Mouse (Mus musculus): Measurements from ENCODE around the gene D630023F18Rik. TPM values are rescaled to one million over a fixed set of nuclear protein-coding genes. Genes with fewer than 3 reads are reported as not detected.

The D630023F18Rik gene
- total and polyA plus RNA-seq, 3 experiments = not detected

DNA sequence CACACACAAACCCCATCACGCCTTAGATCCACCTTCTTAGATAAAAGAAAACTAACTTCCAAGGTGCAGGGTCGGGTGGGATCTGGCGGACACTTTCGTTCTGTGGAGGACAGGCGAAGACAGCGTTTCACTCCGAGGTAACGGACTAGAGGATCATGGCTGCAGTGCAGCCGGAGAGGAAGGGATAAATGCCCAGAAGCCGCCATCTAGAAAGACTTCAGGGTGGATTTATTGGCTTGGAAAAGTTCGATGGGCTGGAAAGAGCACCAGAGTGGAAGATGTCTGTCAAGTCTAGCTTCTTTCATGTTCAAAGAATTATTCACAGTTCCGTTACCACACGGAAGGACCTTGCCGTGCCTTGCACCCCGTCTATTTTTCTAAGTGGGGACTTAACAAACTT lies 58.8 kb downstream of the D630023F18Rik start:
- no peak overlapping the region for H3K27ac ChIP-seq (ENCODE audit: control insufficient read depth, low read depth, low read length)
- H3K79me2 ChIP-seq (ENCODE audit: control insufficient read depth, insufficient read depth, low read length, poor library complexity) = no peaks in the 10 kb centered on the region
- no peaks in the 10 kb centered on the region for H3K9me3 ChIP-seq (replicated peaks; ENCODE audit: insufficient read depth, low read length)
- H3K4me3 ChIP-seq (ENCODE audit: control insufficient read depth in 1 of 2, insufficient read depth in 1 of 2, low read depth in 2 of 2, low read length in 2 of 2) = no peak overlapping the region
- no peaks in the 10 kb centered on the region for H3K4me1 ChIP-seq (ENCODE audit: control insufficient read depth in 1 of 2, insufficient read depth in 2 of 2, low read length in 2 of 2)
- TF ChIP-seq ETS1 (IDR thresholded peaks at IDR 0.05; ENCODE audit: low read depth, low read length) = no peak
- TF ChIP-seq SIN3A (IDR thresholded peaks at IDR 0.05; ENCODE audit: low read length) = no peak
- TF ChIP-seq BHLHE40 (IDR thresholded peaks at IDR 0.05; ENCODE audit: borderline replicate concordance, low read depth, low read length) = no peak
- no peak for TF ChIP-seq NELFE (IDR thresholded peaks at IDR 0.05; ENCODE audit: low read depth, low read length)
- TF ChIP-seq KAT2A (conservative IDR thresholded peaks at IDR 0.05; ENCODE audit: low read depth, low read length) = no peak
- no peak for TF ChIP-seq ZMIZ1 (IDR thresholded peaks at IDR 0.05; ENCODE audit: low read depth, low read length)
- TF ChIP-seq CHD2 (IDR thresholded peaks at IDR 0.05; ENCODE audit: low read length) = no peak
- TF ChIP-seq MAX (IDR thresholded peaks at IDR 0.05; ENCODE audit: low read length) = no peak
- no peak overlapping the region for H3K9ac ChIP-seq (ENCODE audit: control insufficient read depth, low read depth, low read length, poor library complexity, severe bottlenecking)
- peaks cover 0 to 1% of the 10 kb centered on the region in 2 experiments; a peak in 1 of 4 replicates for H3K27me3 ChIP-seq (ENCODE audit: control insufficient read depth in 1 of 2, insufficient read depth in 2 of 2, low read length in 2 of 2)
- no peak for DNase-seq (ENCODE audit: low read depth, low spot score)
- H3K36me3 ChIP-seq (ENCODE audit: control insufficient read depth in 1 of 2, insufficient read depth in 2 of 2, low read length in 2 of 2) = no peaks in the 10 kb centered on the region

- TF ChIP-seq MAZ (IDR thresholded peaks at IDR 0.05; ENCODE audit: low read depth, low read length) (no peak), NRF1 (IDR thresholded peaks at IDR 0.05; ENCODE audit: insufficient read depth, low read depth, low read length, poor library complexity, severe bottlenecking) (no peak), USF1 (IDR thresholded peaks at IDR 0.05; ENCODE audit: low read depth, low read length) (no peak), USF2 (IDR thresholded peaks at IDR 0.05; ENCODE audit: borderline replicate concordance in 1 of 2, insufficient read depth in 1 of 2, low read depth in 1 of 2, low read length in 2 of 2) (no peak), CHD1 (IDR thresholded peaks at IDR 0.05; ENCODE audit: low read depth, low read length) (no peak), ELF1 (IDR thresholded peaks at IDR 0.05; ENCODE audit: low read depth, low read length) (no peak), CTCF (IDR thresholded peaks at IDR 0.05 in 2 of 3, conservative IDR thresholded peaks at IDR 0.05 in 1 of 3; ENCODE audit: control insufficient read depth in 1 of 3, insufficient read depth in 1 of 3, low read depth in 2 of 3, low read length in 3 of 3, poor library complexity in 1 of 3, severe bottlenecking in 1 of 3) (no peak)
- H3K9me3 ChIP-seq (replicated peaks; ENCODE audit: insufficient read depth, low read length) = no peaks in the 10 kb centered on the region
Observed at GRCm38 (mm10) chr1:65063352-65063751, 59.7 kb downstream of the D630023F18Rik start, which contains the start of gene Crygd. Crygd (minus strand) TSS chr1:65063452.

More at GRCm38 (mm10) chr1:65063352-65063751, 59.7 kb downstream of the D630023F18Rik start, which contains the start of gene Crygd:
- H3K79me2 ChIP-seq (ENCODE audit: control insufficient read depth, insufficient read depth, low read length, poor library complexity) = no peaks in the 10 kb centered on the region
- no peak for DNase-seq (ENCODE audit: low read depth, low spot score)
- no peak within 1 kb of the TSS for H3K27ac ChIP-seq (ENCODE audit: control insufficient read depth, low read depth, low read length)
- no peaks in the 10 kb centered on the region for H3K4me1 ChIP-seq (ENCODE audit: control insufficient read depth in 1 of 2, insufficient read depth in 2 of 2, low read length in 2 of 2)
- H3K4me3 ChIP-seq (ENCODE audit: control insufficient read depth in 1 of 2, insufficient read depth in 1 of 2, low read depth in 2 of 2, low read length in 2 of 2) = no peak within 1 kb of the TSS
- no peaks in the 10 kb centered on the region for H3K36me3 ChIP-seq (ENCODE audit: control insufficient read depth in 1 of 2, insufficient read depth in 2 of 2, low read length in 2 of 2)
- H3K9ac ChIP-seq (ENCODE audit: control insufficient read depth, low read depth, low read length, poor library complexity, severe bottlenecking) = no peak within 1 kb of the TSS
- peaks cover 0 to 1% of the 10 kb centered on the region in 2 experiments; a peak in 1 of 4 replicates for H3K27me3 ChIP-seq (ENCODE audit: control insufficient read depth in 1 of 2, insufficient read depth in 2 of 2, low read length in 2 of 2)

Other genes starting within 250 kb of the D630023F18Rik start
- 1.7 and 1.8 TPM in 2 replicates for gene Plekhm3, start 166.4 kb downstream of the D630023F18Rik start, total RNA-seq (2012; rRNA removed)
- 1 to 10 TPM in 1 of 2 experiments, not detected in 1; 2.0 TPM for gene Plekhm3, start 166.4 kb downstream of the D630023F18Rik start, polyA plus RNA-seq (2012; ENCODE audit: insufficient read depth in 1 of 2, insufficient read length in 2 of 2, low read depth in 1 of 2, low replicate concordance in 2 of 2, missing spikeins in 1 of 2)
- gene Akr1cl, start 90.5 kb downstream of the D630023F18Rik start, total RNA-seq (2012; rRNA removed) = not detected in 2 replicates
- gene Akr1cl, start 90.5 kb downstream of the D630023F18Rik start, polyA plus RNA-seq (2012; ENCODE audit: insufficient read depth in 1 of 2, insufficient read length in 2 of 2, low read depth in 1 of 2, low replicate concordance in 2 of 2, missing spikeins in 1 of 2) = not detected
- gene Cryge, start 72.1 kb downstream of the D630023F18Rik start, total RNA-seq (2012; rRNA removed) = not detected in 2 replicates
- not detected for gene Cryge, start 72.1 kb downstream of the D630023F18Rik start, polyA plus RNA-seq (2012; ENCODE audit: insufficient read depth in 1 of 2, insufficient read length in 2 of 2, low read depth in 1 of 2, low replicate concordance in 2 of 2, missing spikeins in 1 of 2)
- gene Crygd, start 59.8 kb downstream of the D630023F18Rik start, total RNA-seq (2012; rRNA removed) = not detected in 2 replicates
- gene Crygd, start 59.8 kb downstream of the D630023F18Rik start, polyA plus RNA-seq (2012; ENCODE audit: insufficient read depth in 1 of 2, insufficient read length in 2 of 2, low read depth in 1 of 2, low replicate concordance in 2 of 2, missing spikeins in 1 of 2) = not detected
- not detected in 2 replicates for gene Crygc, start 49.5 kb downstream of the D630023F18Rik start, total RNA-seq (2012; rRNA removed)
- not detected for gene Crygc, start 49.5 kb downstream of the D630023F18Rik start, polyA plus RNA-seq (2012; ENCODE audit: insufficient read depth in 1 of 2, insufficient read length in 2 of 2, low read depth in 1 of 2, low replicate concordance in 2 of 2, missing spikeins in 1 of 2)
- gene Crygb, start 40.9 kb downstream of the D630023F18Rik start, total RNA-seq (2012; rRNA removed) = not detected in 2 replicates
- gene Crygb, start 40.9 kb downstream of the D630023F18Rik start, polyA plus RNA-seq (2012; ENCODE audit: insufficient read depth in 1 of 2, insufficient read length in 2 of 2, low read depth in 1 of 2, low replicate concordance in 2 of 2, missing spikeins in 1 of 2) = not detected
- not detected in 2 replicates for gene Cryga, start 19.8 kb downstream of the D630023F18Rik start, total RNA-seq (2012; rRNA removed)
- not detected for gene Cryga, start 19.8 kb downstream of the D630023F18Rik start, polyA plus RNA-seq (2012; ENCODE audit: insufficient read depth in 1 of 2, insufficient read length in 2 of 2, low read depth in 1 of 2, low replicate concordance in 2 of 2, missing spikeins in 1 of 2)
- not detected in 2 replicates for gene Gm28845, start 3.7 kb downstream of the D630023F18Rik start, total RNA-seq (2012; rRNA removed)
- not detected for gene Gm28845, start 3.7 kb downstream of the D630023F18Rik start, polyA plus RNA-seq (2012; ENCODE audit: insufficient read depth in 1 of 2, insufficient read length in 2 of 2, low read depth in 1 of 2, low replicate concordance in 2 of 2, missing spikeins in 1 of 2)
- 19.3 and 26.8 TPM in 2 replicates for gene Idh1, start 63.3 kb upstream of the D630023F18Rik start, total RNA-seq (2012; rRNA removed)
- gene Idh1, start 63.3 kb upstream of the D630023F18Rik start, polyA plus RNA-seq (2012; ENCODE audit: insufficient read depth in 1 of 2, insufficient read length in 2 of 2, low read depth in 1 of 2, low replicate concordance in 2 of 2, missing spikeins in 1 of 2) = 10 to 100 TPM in 1 of 2 experiments, not detected in 1; 26.7 TPM
- gene Pikfyve, start 63.5 kb upstream of the D630023F18Rik start, total RNA-seq (2012; rRNA removed) = 13.3 and 14.7 TPM in 2 replicates
- gene Pikfyve, start 63.5 kb upstream of the D630023F18Rik start, polyA plus RNA-seq (2012; ENCODE audit: insufficient read depth in 1 of 2, insufficient read length in 2 of 2, low read depth in 1 of 2, low replicate concordance in 2 of 2, missing spikeins in 1 of 2) = 10 to 100 TPM in 1 of 2 experiments, not detected in 1; 11.5 TPM
- not detected in 2 replicates for gene Pth2r, start 158.8 kb upstream of the D630023F18Rik start, total RNA-seq (2012; rRNA removed)
- gene Pth2r, start 158.8 kb upstream of the D630023F18Rik start, polyA plus RNA-seq (2012; ENCODE audit: insufficient read depth in 1 of 2, insufficient read length in 2 of 2, low read depth in 1 of 2, low replicate concordance in 2 of 2, missing spikeins in 1 of 2) = not detected